Mouse (Mus musculus) neural tube, embryonic 11.5 days (tissue): ENCODE measurements around the gene Krtap12-1. TPM values are rescaled to one million over a fixed set of nuclear protein-coding genes. Genes with fewer than 3 reads are reported as not detected.
"Not testable (repeated sequence)": the region's sequence is repeated elsewhere in the genome, so short reads cannot be mapped to it uniquely, and the experiment has no call there.

Experiments
- ATAC-seq: fragments of 200-750 bp; cut with Nextera tagmentation; 2 replicates; pipeline ENCODE4 v1.8.0; 2017; ENCODE audit warnings: moderate number of reproducible peaks, mild to moderate bottlenecking, moderate TSS enrichment, moderate library complexity; ENCODE audit not compliant: insufficient read depth, low FRiP score, low TSS enrichment
- DNase-seq: peaks from one replicate; pipeline ENCODE4 v3.0.0-alpha.2; 2015; ENCODE audit warnings: low spot score
- H3K27ac ChIP-seq: fragments of 300-500 bp; sonication (generic); 2 replicates; pipeline ENCODE4 v1.5.1; 2014; ENCODE audit warnings: low read depth, mild to moderate bottlenecking, low read length
- H3K27me3 ChIP-seq: fragments of 300-500 bp; sonication (generic); 2 replicates; pipeline ENCODE4 v1.6.1; 2014; ENCODE audit warnings: mild to moderate bottlenecking, low read length, mixed read lengths; ENCODE audit not compliant: control insufficient read depth, insufficient read depth
- H3K36me3 ChIP-seq: fragments of 300-500 bp; sonication (generic); 2 replicates; pipeline ENCODE4 v1.6.1; 2014; ENCODE audit warnings: mild to moderate bottlenecking, low read length, moderate library complexity, mixed read lengths; ENCODE audit not compliant: control insufficient read depth, insufficient read depth
- H3K4me1 ChIP-seq: fragments of 300-500 bp; sonication (generic); 2 replicates; pipeline ENCODE4 v1.6.1; 2014; ENCODE audit warnings: low read length, mixed read lengths; ENCODE audit not compliant: control insufficient read depth, insufficient read depth
- H3K4me2 ChIP-seq: fragments of 300-500 bp; sonication (generic); 2 replicates; pipeline ENCODE4 v1.6.1; 2014; ENCODE audit warnings: low read depth, mild to moderate bottlenecking, moderate library complexity
- H3K4me3 ChIP-seq: fragments of 300-500 bp; sonication (generic); 2 replicates; pipeline ENCODE4 v1.5.1; 2014; ENCODE audit warnings: low read depth, low read length
- H3K9ac ChIP-seq: fragments of 300-500 bp; sonication (generic); 2 replicates; pipeline ENCODE4 v1.6.1; 2014; ENCODE audit warnings: mild to moderate bottlenecking, low read length
- H3K9me3 ChIP-seq: fragments of 300-500 bp; sonication (generic); 2 replicates; pipeline ENCODE4 v1.6.1; 2016; ENCODE audit warnings: low read length; ENCODE audit not compliant: control insufficient read depth
- WGBS: fragments of 180-500 bp; shearing (Covaris S2); extraction: QIAGEN DNeasy Blood & Tissue Kit; methylation state at CpG from one replicate; pipeline ENCODE4 v1.1.7; 2014; 5-methylcytosine and 5-hydroxymethylcytosine counted together
- polyA plus RNA-seq: library from polyadenylated mRNA; unstranded; fragments of >200 nt; fragmentation: Nextera tagmentation; extraction: Ambion mirVana; gene quantifications from 2 replicates; pipeline ENCODE4 v1.2.1, GENCODE M21; 2014

The Krtap12-1 gene
- polyA plus RNA-seq, 1 experiment from 2014 or later = not detected

DNA sequence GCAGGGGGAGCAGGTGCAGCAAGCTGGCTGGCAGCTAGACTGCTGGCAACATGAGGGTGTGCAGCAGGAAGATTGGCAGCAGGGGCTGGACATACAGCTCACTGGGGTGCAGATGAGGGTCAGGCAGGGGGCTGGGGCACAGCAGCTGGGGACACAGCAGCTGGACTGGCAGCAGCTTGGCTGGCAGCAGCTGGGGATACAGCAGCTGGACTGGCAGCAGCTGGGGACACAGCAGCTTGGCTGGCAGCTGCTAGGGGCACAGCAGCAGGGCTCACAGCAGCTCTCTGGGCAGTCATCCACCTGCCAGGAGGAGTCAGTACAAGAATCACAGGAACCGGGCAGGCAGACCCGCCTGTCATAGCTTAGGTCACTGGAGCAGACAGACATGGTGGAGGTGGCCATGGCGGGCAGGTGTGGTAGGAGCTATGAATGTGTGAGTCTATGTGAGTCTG, 30.0 kb upstream of the Krtap12-1 start, which contains the start of gene Gm19402:
Gm19402 (minus strand) TSS at position 402 of the 452 bp plus-strand sequence.
- WGBS = 75% methylated on average over 3 of the region's 3 CpGs
- H3K9me3 ChIP-seq, H3K4me3 ChIP-seq, DNase-seq, H3K4me1 ChIP-seq, H3K36me3 ChIP-seq, H3K4me2 ChIP-seq, ATAC-seq, H3K27ac ChIP-seq, H3K9ac ChIP-seq: not testable (repeated sequence)
- H3K27me3 ChIP-seq = peaks cover 19% of the 10 kb centered on the region

DNA sequence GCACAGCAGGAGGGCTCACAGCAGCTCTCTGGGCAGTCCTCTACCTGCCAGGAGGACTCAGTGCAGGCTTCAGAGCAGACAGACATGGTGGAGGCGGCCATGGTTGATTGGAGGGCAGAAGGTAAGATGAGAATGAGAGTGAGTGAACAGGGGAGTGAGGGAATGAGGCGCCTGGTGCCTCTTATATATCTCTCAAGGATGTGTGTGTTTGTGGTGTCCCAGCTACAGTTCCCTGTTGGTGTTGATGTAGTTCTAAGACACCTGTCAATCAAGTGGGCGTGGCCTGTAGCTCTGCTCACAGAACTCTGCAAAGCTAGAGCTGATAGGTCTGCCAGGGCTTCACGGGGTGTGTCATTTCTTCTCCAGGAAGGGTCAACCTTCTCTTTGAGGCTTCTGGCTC, 23.3 kb upstream of the Krtap12-1 start, which contains the start of gene Gm9508:
Gm9508 (minus strand) TSS at position 101 of the 400 bp plus-strand sequence.
- Histone ChIP-seq H3K4me2 (no peak within 1 kb of the TSS), H3K4me3 (no peak within 1 kb of the TSS), H3K27me3 (no peaks in the 10 kb centered on the region), H3K4me1 (no peaks in the 10 kb centered on the region), H3K9ac (no peak within 1 kb of the TSS), H3K36me3 (no peaks in the 10 kb centered on the region), H3K9me3 (peaks cover 3% of the 10 kb centered on the region; the same call in 1 of the 2 replicates), H3K27ac (no peak within 1 kb of the TSS)
- ATAC-seq (no peak), DNase-seq (no peak)
- WGBS = 54% methylated on average over 4 of the region's 4 CpGs

DNA sequence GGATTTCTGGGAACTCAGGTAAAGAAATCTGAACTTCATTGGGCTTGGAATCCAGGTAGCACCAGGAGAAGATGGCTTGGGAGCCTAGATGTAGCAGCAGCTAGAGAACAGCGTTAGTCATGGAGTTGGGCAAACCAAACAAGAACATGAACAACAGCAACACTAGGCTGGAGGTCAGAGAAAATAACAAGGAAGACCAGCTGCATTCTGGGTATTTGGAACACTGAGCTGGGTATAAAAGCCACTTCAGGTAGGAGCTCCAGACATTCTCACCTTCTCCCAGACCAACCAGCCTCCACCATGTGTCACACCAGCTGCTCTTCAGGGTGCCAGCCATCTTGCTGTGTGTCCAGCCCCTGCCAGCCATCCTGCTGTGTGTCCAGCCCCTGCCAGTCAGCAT, 14.1 kb upstream of the Krtap12-1 start, which contains the start of gene Gm10272:
Gm10272 (plus strand) TSS at position 301 of the 400 bp plus-strand sequence.
- H3K4me1 ChIP-seq = no peaks in the 10 kb centered on the region
- 93% methylated on average over 1 of the region's 1 CpGs for WGBS
- no peak within 1 kb of the TSS for H3K27ac ChIP-seq
- no peak within 1 kb of the TSS for H3K4me3 ChIP-seq
- no peak within 1 kb of the TSS for H3K9ac ChIP-seq
- DNase-seq = no peak
- no peaks in the 10 kb centered on the region for H3K36me3 ChIP-seq
- no peaks in the 10 kb centered on the region for H3K27me3 ChIP-seq
- no peak within 1 kb of the TSS for H3K4me2 ChIP-seq
- H3K9me3 ChIP-seq = no peaks in the 10 kb centered on the region
- no peak for ATAC-seq

DNA sequence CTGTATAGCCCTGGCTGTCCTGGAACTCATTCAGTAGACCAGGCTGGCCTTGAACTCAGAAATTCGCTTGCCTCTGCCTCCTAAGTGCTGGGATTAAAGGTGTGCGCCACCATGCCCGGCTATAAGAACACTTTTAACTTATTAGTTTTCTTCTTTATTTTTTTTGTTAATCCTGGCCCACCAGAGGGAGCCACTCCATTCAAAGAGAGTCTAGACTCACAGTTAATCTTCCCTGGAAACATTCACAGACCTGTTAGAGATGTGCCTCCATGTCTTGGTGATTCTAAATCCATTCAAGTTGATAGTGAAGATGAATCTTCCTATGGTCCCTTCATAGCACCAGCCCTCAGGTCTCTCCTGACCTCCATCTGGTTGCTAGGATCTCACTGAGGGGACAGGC, 10.6 kb upstream of the Krtap12-1 start:
- Histone ChIP-seq H3K4me3 (no peak overlapping the region), H3K27me3 (no peaks in the 10 kb centered on the region), H3K9ac (no peak overlapping the region), H3K9me3 (no peaks in the 10 kb centered on the region), H3K36me3 (no peaks in the 10 kb centered on the region), H3K4me2 (no peak overlapping the region), H3K27ac (no peak overlapping the region), H3K4me1 (no peaks in the 10 kb centered on the region)
- WGBS = 84% methylated on average over 3 of the region's 3 CpGs
- ATAC-seq (no peak), DNase-seq (no peak)

GRCm38 (mm10) chr10:77711157-77711556, 9.2 kb upstream of the Krtap12-1 start, which contains the start of gene Gm10024:
Gm10024 (plus strand) TSS chr10:77711457.
- H3K9me3 ChIP-seq, H3K4me1 ChIP-seq, ATAC-seq, H3K4me3 ChIP-seq, H3K4me2 ChIP-seq, DNase-seq, H3K36me3 ChIP-seq, H3K9ac ChIP-seq, H3K27me3 ChIP-seq, H3K27ac ChIP-seq: not testable (repeated sequence)

GRCm38 (mm10) chr10:77713734-77714133, 6.7 kb upstream of the Krtap12-1 start:
- no peaks in the 10 kb centered on the region for H3K4me1 ChIP-seq
- DNase-seq (no peak), ATAC-seq (no peak)
- H3K9ac ChIP-seq = no peak overlapping the region
- H3K4me3 ChIP-seq = no peak overlapping the region
- no peaks in the 10 kb centered on the region for H3K9me3 ChIP-seq
- H3K27me3 ChIP-seq = no peaks in the 10 kb centered on the region
- 73% methylated on average over 4 of the region's 4 CpGs for WGBS
- H3K36me3 ChIP-seq = no peaks in the 10 kb centered on the region
- no peak overlapping the region for H3K4me2 ChIP-seq
- H3K27ac ChIP-seq = no peak overlapping the region

DNA sequence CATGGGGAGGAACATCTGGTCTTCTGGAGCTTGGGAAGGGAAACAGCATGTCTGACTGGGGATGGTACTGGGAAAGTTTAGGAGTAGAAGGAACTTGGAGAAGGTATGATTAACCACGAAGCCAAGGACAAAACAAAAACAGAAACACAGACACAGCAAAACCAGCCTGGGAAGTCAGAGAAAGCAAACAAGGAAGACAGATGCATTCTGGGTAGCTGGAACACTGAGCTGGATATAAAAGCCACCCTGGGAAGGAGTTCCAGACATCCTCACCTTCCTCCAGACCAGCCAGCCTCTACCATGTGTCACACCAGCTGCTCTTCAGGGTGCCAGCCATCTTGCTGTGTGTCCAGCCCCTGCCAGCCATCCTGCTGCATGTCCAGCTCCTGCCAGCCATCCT, 4.9 kb upstream of the Krtap12-1 start, which contains the start of gene Gm10142:
Gm10142 (plus strand) TSS at position 301 of the 400 bp plus-strand sequence.
- no peaks in the 10 kb centered on the region for H3K9me3 ChIP-seq
- ATAC-seq = no peak
- no peak within 1 kb of the TSS for H3K4me3 ChIP-seq
- no peak within 1 kb of the TSS for H3K9ac ChIP-seq
- H3K4me1 ChIP-seq = no peaks in the 10 kb centered on the region
- H3K4me2 ChIP-seq = no peak within 1 kb of the TSS
- DNase-seq = no peak
- WGBS = 90% methylated on average over 1 of the region's 1 CpGs
- no peaks in the 10 kb centered on the region for H3K36me3 ChIP-seq
- H3K27ac ChIP-seq = no peak within 1 kb of the TSS
- H3K27me3 ChIP-seq = no peaks in the 10 kb centered on the region

DNA sequence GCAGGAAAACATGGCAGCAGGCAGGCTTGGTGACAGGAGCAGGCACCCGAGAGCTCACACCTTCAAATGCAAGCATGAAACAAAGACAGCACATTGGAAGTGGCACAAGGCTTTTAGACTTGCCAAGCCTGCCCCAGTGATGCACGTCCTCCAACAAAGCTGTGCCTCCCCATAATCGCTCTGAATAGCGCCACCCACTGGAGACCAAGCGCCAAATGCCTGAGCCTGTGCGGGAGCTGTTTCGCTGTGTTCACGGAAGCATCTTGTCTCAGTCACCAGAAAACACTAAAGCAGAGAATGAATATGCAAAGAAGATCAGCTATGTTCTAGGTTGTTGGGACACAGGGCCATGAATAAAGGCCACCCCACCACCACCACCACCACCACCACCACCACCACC, 4.5 kb downstream of the Krtap12-1 start:
- DNase-seq (no peak), ATAC-seq (no peak)
- Histone ChIP-seq H3K36me3 (no peaks in the 10 kb centered on the region), H3K27me3 (no peaks in the 10 kb centered on the region), H3K4me3 (no peak overlapping the region), H3K9me3 (no peaks in the 10 kb centered on the region), H3K27ac (no peak overlapping the region), H3K4me2 (no peak overlapping the region), H3K9ac (no peak overlapping the region), H3K4me1 (no peaks in the 10 kb centered on the region)
- 70% methylated on average over 8 of the region's 8 CpGs for WGBS

- DNase-seq = no peak
- 55% methylated on average over 3 of the region's 3 CpGs for WGBS
- Histone ChIP-seq H3K27ac (no peak within 1 kb of the TSS), H3K9ac (no peak within 1 kb of the TSS), H3K4me2 (no peak within 1 kb of the TSS), H3K4me3 (no peak within 1 kb of the TSS), H3K4me1 (no peaks in the 10 kb centered on the region), H3K36me3 (no peaks in the 10 kb centered on the region), H3K9me3 (no peaks in the 10 kb centered on the region), H3K27me3 (no peaks in the 10 kb centered on the region)
- ATAC-seq = no peak
Measured at GRCm38 (mm10) chr10:77726186-77726585, 5.8 kb downstream of the Krtap12-1 start, which contains the start of gene Gm10100. Gm10100 (plus strand) TSS chr10:77726486.
